Mouse (Mus musculus): Measurements from ENCODE around the gene Perp. TPM values are rescaled to one million over a fixed set of nuclear protein-coding genes. Genes with fewer than 3 reads are reported as not detected.

Gene Perp
- polyA plus RNA-seq, 1 experiment = 2.8 TPM

GRCm38 (mm10) chr10:18860119-18860824, 15.5 kb downstream of the Perp start:
- Histone ChIP-seq H3K36me3 (replicated peaks; ENCODE audit: low read length) (no peaks in the 10 kb centered on the region), H3K9me3 (no peaks in the 10 kb centered on the region), H3K4me3 (replicated peaks) (no peak overlapping the region), H3K27me3 (replicated peaks) (peaks cover 18% of the 10 kb centered on the region), H3K4me1 (peaks cover 3% of the 10 kb centered on the region; the same call in 1 of the 2 replicates)
- TF ChIP-seq GATA1 (IDR thresholded peaks at IDR 0.05; ENCODE audit: borderline replicate concordance, low read length) = no peak
- TF ChIP-seq FLI1 (IDR thresholded peaks at IDR 0.05; ENCODE audit: low read length) = no peak

- Histone ChIP-seq H3K27me3 (replicated peaks) (peaks cover 20% of the 10 kb centered on the region), H3K4me3 (replicated peaks) (no peak overlapping the region), H3K36me3 (replicated peaks; ENCODE audit: low read length) (no peaks in the 10 kb centered on the region), H3K9me3 (no peaks in the 10 kb centered on the region), H3K4me1 (peaks cover 3% of the 10 kb centered on the region; the same call in 1 of the 2 replicates)
- no peak for TF ChIP-seq FLI1 (IDR thresholded peaks at IDR 0.05; ENCODE audit: low read length)
- no peak for TF ChIP-seq GATA1 (IDR thresholded peaks at IDR 0.05; ENCODE audit: borderline replicate concordance, low read length)
These were observed 16.0 kb downstream of the Perp start for GRCm38 (mm10) chr10:18860831-18861230.

DNA sequence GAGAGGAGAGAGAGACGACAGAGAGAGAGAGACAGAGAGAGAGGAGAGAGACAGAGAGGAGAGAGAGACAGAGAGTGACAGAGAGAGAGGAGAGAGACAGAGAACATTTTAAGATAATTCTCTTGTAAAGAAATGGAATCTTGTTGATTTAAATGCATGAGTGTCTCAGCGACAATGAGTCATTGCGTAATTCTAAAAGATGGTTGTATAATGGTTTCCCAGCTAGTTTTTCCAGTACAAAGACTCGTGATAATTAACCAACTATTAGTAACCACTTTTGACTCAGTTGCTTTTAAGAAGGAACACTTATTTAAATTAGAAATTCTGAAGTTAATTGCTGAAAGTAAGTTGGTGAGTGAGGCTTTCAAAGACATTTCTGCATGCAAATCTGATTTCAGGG, 16.6 kb downstream of the Perp start:
- Histone ChIP-seq H3K4me1 (peaks cover 3% of the 10 kb centered on the region; the same call in 1 of the 2 replicates), H3K9me3 (no peaks in the 10 kb centered on the region), H3K27me3 (replicated peaks) (peaks cover 19% of the 10 kb centered on the region), H3K4me3 (replicated peaks) (no peak overlapping the region), H3K36me3 (replicated peaks; ENCODE audit: low read length) (no peaks in the 10 kb centered on the region)
- TF ChIP-seq FLI1 (IDR thresholded peaks at IDR 0.05; ENCODE audit: low read length) (no peak), GATA1 (IDR thresholded peaks at IDR 0.05; ENCODE audit: borderline replicate concordance, low read length) (no peak)

DNA sequence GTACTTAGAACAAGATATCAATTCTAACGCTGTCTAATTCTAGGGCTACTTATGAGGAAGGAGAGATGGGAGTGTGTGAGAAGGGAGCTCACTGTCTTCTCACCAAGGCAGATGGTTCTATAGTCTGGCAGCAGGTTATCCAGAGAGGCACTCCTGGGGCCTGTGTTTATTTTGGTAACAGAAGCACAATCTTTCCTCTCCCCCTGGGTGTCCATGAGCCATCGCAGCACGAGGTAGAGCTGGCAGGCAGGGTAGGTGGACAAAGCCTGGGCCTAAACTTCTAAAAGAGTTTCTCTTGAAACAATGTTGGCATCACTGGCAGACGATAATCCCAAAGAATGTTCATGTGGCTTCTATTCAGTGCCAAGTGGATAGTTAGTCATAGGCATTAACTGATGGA, 18.5 kb downstream of the Perp start:
- TF ChIP-seq FLI1 (IDR thresholded peaks at IDR 0.05; ENCODE audit: low read length) (no peak), GATA1 (IDR thresholded peaks at IDR 0.05; ENCODE audit: borderline replicate concordance, low read length) (no peak)
- no peak overlapping the region for H3K4me3 ChIP-seq (replicated peaks)
- H3K36me3 ChIP-seq (replicated peaks; ENCODE audit: low read length) = no peaks in the 10 kb centered on the region
- H3K4me1 ChIP-seq = peaks cover 3% of the 10 kb centered on the region; the same call in 1 of the 2 replicates
- H3K9me3 ChIP-seq = no peaks in the 10 kb centered on the region
- peaks cover 17% of the 10 kb centered on the region for H3K27me3 ChIP-seq (replicated peaks)

- Histone ChIP-seq H3K36me3 (replicated peaks; ENCODE audit: low read length) (no peaks in the 10 kb centered on the region), H3K4me1 (peaks cover 3% of the 10 kb centered on the region; the same call in 1 of the 2 replicates), H3K4me3 (replicated peaks) (no peak overlapping the region), H3K9me3 (no peaks in the 10 kb centered on the region), H3K27me3 (replicated peaks) (peaks cover 21% of the 10 kb centered on the region)
- TF ChIP-seq GATA1 (IDR thresholded peaks at IDR 0.05; ENCODE audit: borderline replicate concordance, low read length) = no peak
- no peak for TF ChIP-seq FLI1 (IDR thresholded peaks at IDR 0.05; ENCODE audit: low read length)
These were observed 19.9 kb downstream of the Perp start for GRCm38 (mm10) chr10:18864753-18865152.

DNA sequence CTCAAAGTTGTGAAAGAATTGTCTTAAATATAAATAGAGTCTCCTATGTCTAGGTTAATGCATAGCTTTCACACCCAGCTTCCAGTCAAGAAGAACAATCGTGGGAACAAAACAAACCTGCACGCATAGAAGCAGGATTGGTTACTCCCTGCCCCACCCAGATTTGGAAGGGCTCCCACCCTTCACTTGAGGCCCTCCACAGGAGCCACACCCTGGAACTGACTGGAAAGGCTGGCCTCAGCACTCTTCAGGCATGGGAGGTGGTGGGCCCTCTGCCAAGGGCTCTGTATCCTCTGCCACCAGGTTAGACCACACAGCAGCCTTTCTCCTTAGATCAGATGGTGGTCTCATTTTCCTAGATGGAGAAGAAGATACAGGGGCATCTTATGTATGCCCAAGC, 26.2 kb downstream of the Perp start:
- no peaks in the 10 kb centered on the region for H3K4me1 ChIP-seq
- no peak overlapping the region for H3K4me3 ChIP-seq (replicated peaks)
- no peaks in the 10 kb centered on the region for H3K9me3 ChIP-seq
- H3K36me3 ChIP-seq (replicated peaks; ENCODE audit: low read length) = no peaks in the 10 kb centered on the region
- peaks cover 22% of the 10 kb centered on the region for H3K27me3 ChIP-seq (replicated peaks)
- no peak for TF ChIP-seq FLI1 (IDR thresholded peaks at IDR 0.05; ENCODE audit: low read length)
- no peak for TF ChIP-seq GATA1 (IDR thresholded peaks at IDR 0.05; ENCODE audit: borderline replicate concordance, low read length)

GRCm38 (mm10) chr10:18876211-18876610, 31.4 kb downstream of the Perp start:
- 0 out of 2 replicates have a peak, but pooled peaks cover 4% of the 10 kb centered on the region for H3K4me1 ChIP-seq
- no peak for TF ChIP-seq FLI1 (IDR thresholded peaks at IDR 0.05; ENCODE audit: low read length)
- no peak for TF ChIP-seq GATA1 (IDR thresholded peaks at IDR 0.05; ENCODE audit: borderline replicate concordance, low read length)

GRCm38 (mm10) chr10:18878111-18878510, 33.3 kb downstream of the Perp start:
- TF ChIP-seq GATA1 (IDR thresholded peaks at IDR 0.05; ENCODE audit: borderline replicate concordance, low read length) (no peak), FLI1 (IDR thresholded peaks at IDR 0.05; ENCODE audit: low read length) (no peak)
- Histone ChIP-seq H3K4me1 (0 out of 2 replicates have a peak, but pooled peaks cover 4% of the 10 kb centered on the region), H3K9me3 (no peaks in the 10 kb centered on the region), H3K36me3 (replicated peaks; ENCODE audit: low read length) (no peaks in the 10 kb centered on the region), H3K4me3 (replicated peaks) (no peak overlapping the region), H3K27me3 (replicated peaks) (peaks cover 9% of the 10 kb centered on the region)

More at GRCm38 (mm10) chr10:18876211-18876610, 31.4 kb downstream of the Perp start:
- H3K9me3 ChIP-seq = no peaks in the 10 kb centered on the region
- no peak overlapping the region for H3K4me3 ChIP-seq (replicated peaks)
- no peaks in the 10 kb centered on the region for H3K36me3 ChIP-seq (replicated peaks; ENCODE audit: low read length)
- peaks cover 14% of the 10 kb centered on the region for H3K27me3 ChIP-seq (replicated peaks)

- no peak for TF ChIP-seq GATA1 (IDR thresholded peaks at IDR 0.05; ENCODE audit: borderline replicate concordance, low read length)
- TF ChIP-seq FLI1 (IDR thresholded peaks at IDR 0.05; ENCODE audit: low read length) = no peak
- Histone ChIP-seq H3K4me3 (replicated peaks) (no peak overlapping the region), H3K9me3 (no peaks in the 10 kb centered on the region), H3K4me1 (peaks cover 8% of the 10 kb centered on the region), H3K36me3 (replicated peaks; ENCODE audit: low read length) (no peaks in the 10 kb centered on the region), H3K27me3 (replicated peaks) (peaks cover 8% of the 10 kb centered on the region)
These were observed 34.3 kb downstream of the Perp start for GRCm38 (mm10) chr10:18879160-18879559.

DNA sequence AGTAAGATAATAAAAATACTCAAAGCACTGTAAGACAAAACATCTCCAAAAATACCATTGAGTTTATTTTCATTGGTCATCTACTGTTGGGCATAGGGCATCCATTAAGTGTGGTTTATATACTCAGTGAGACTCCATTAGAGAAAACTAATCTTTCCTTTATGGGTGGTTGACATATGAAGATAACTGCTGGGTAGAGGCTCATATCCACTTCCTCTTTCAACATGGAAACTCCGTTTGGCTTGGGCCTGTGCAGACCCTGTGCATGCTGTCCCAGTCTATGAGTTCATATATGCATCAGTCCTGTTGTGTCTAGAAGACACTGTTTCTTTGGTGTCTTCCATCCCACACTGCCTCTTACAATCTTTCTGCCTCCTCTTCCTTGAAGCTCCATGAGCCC, 34.9 kb downstream of the Perp start:
- no peaks in the 10 kb centered on the region for H3K9me3 ChIP-seq
- H3K27me3 ChIP-seq (replicated peaks) = peaks cover 4% of the 10 kb centered on the region
- TF ChIP-seq FLI1 (IDR thresholded peaks at IDR 0.05; ENCODE audit: low read length) (no peak), GATA1 (IDR thresholded peaks at IDR 0.05; ENCODE audit: borderline replicate concordance, low read length) (no peak)
- H3K36me3 ChIP-seq (replicated peaks; ENCODE audit: low read length) = no peaks in the 10 kb centered on the region
- H3K4me3 ChIP-seq (replicated peaks) = no peak overlapping the region
- peaks cover 13% of the 10 kb centered on the region for H3K4me1 ChIP-seq

All from megakaryocyte, embryonic 14.5 days (primary cell).